Mouse (Mus musculus) gastrocnemius, postnatal 4 days (tissue): ENCODE results near the gene Ppp1r7. TPM values are rescaled to one million over a fixed set of nuclear protein-coding genes. Genes with fewer than 3 reads are reported as not detected.

Experiments
- DNase-seq, 2 experiments: peaks; one replicate each; pipeline ENCODE4 v3.0.0; 2021 to 2022; ENCODE audit warnings: low spot score in 2 of 2, mixed read lengths in 2 of 2
- microRNA-seq: library from miRNA; unstranded; fragments of <30 nt; microRNA quantifications from one replicate; pipeline ENCODE4 v1.2.0, GENCODE M21; 2021
- total RNA-seq, 2 experiments: library from RNA; stranded (reverse); gene quantifications; 2 replicates each; pipeline ENCODE4 v1.2.3; 2021

Ppp1r7 gene
- total RNA-seq, 2 experiments from 2014 or later = 27.2 to 27.3 TPM

- no peak for DNase-seq
Measured at GRCm38 (mm10) chr1:93403403-93403802, 60.7 kb downstream of the Ppp1r7 start.

Small RNAs within 50 kb of the gene (microRNA-seq; reads per million reads assigned to microRNA genes)
- not detected for gene Mir6345
- gene Mir6902 = not detected

Other genes starting within 250 kb of the Ppp1r7 start
- 1 to 10 TPM; 6.3 to 6.9 TPM for gene Kif1a, start 240.9 kb upstream of the Ppp1r7 start, total RNA-seq
- under 1 TPM in 1 of 2 experiments, not detected in 1; 0.78 TPM for gene Agxt, start 207.6 kb upstream of the Ppp1r7 start, total RNA-seq
- not detected for gene 2310007B03Rik, start 181.9 kb upstream of the Ppp1r7 start, total RNA-seq
- gene Crocc2, start 174.1 kb upstream of the Ppp1r7 start, total RNA-seq = not detected
- 1 to 10 TPM; 6.3 to 9.1 TPM for gene Sned1, start 107.0 kb upstream of the Ppp1r7 start, total RNA-seq
- 10 to 100 TPM; 16.8 to 17.4 TPM for gene Mterf4, start 36.9 kb upstream of the Ppp1r7 start, total RNA-seq
- 1 to 10 TPM; 6.0 to 6.4 TPM for gene Pask, start 628 bp downstream of the Ppp1r7 start, total RNA-seq
- gene Ano7, start 31.1 kb downstream of the Ppp1r7 start, total RNA-seq = not detected
- 100 to 1,000 TPM; 255 to 263 TPM for gene Hdlbp, start 136.0 kb downstream of the Ppp1r7 start, total RNA-seq
- 10 to 100 TPM; 16.0 to 19.2 TPM for gene Farp2, start 169.2 kb downstream of the Ppp1r7 start, total RNA-seq